Mouse (Mus musculus) liver, embryonic 12.5 days (tissue): ENCODE measurements at regions not wholly inside any gene's neighbourhood (a gene's known extent, or its start where the extent isn't known, plus 50 kb on each side); places are given as distances from the start of the nearest gene placed in this dataset.
"Not testable (repeated sequence)": the region's sequence is repeated elsewhere in the genome, so short reads cannot be mapped to it uniquely, and the experiment has no call there.

Experiments
- ATAC-seq: fragments of 200-750 bp; cut with Nextera tagmentation; 2 replicates; pipeline ENCODE4 v1.8.0; 2017; ENCODE audit warnings: moderate number of reproducible peaks, mild to moderate bottlenecking, moderate library complexity
- H3K27ac ChIP-seq: fragments of 300-500 bp; sonication (generic); 2 replicates; pipeline ENCODE4 v1.5.1; 2016; ENCODE audit warnings: mild to moderate bottlenecking
- H3K27me3 ChIP-seq: fragments of 300-500 bp; sonication (generic); replicated peaks from 2 replicates; pipeline ENCODE4 v1.6.1; 2016; ENCODE audit warnings: mild to moderate bottlenecking, moderate library complexity
- H3K36me3 ChIP-seq: fragments of 300-500 bp; sonication (generic); 2 replicates; pipeline ENCODE4 v1.6.1; 2016; ENCODE audit warnings: mild to moderate bottlenecking, moderate library complexity
- H3K4me1 ChIP-seq: fragments of 300-500 bp; sonication (generic); 2 replicates; pipeline ENCODE4 v1.6.1; 2016
- H3K4me2 ChIP-seq: fragments of 300-500 bp; sonication (generic); 2 replicates; pipeline ENCODE4 v1.6.1; 2016; ENCODE audit warnings: mild to moderate bottlenecking, moderate library complexity
- H3K4me3 ChIP-seq: fragments of 300-500 bp; sonication (generic); 2 replicates; pipeline ENCODE4 v1.5.1; 2016; ENCODE audit warnings: mild to moderate bottlenecking, moderate library complexity
- H3K9ac ChIP-seq: fragments of 300-500 bp; sonication (generic); 2 replicates; pipeline ENCODE4 v1.6.1; 2016; ENCODE audit warnings: mild to moderate bottlenecking, moderate library complexity
- H3K9me3 ChIP-seq: fragments of 300-500 bp; sonication (generic); replicated peaks from 2 replicates; pipeline ENCODE4 v1.6.1; 2016; ENCODE audit warnings: mild to moderate bottlenecking, moderate library complexity
- WGBS: fragments of 180-500 bp; shearing (Covaris S2); methylation state at CpG from one replicate; pipeline ENCODE4 v1.1.7; 2016; ENCODE audit not compliant: insufficient replicate concordance; 5-methylcytosine and 5-hydroxymethylcytosine counted together

GRCm38 (mm10) chr7:77200903-77201302, 971.2 kb downstream of the Agbl1 start:
- not testable (repeated sequence) for H3K4me2 ChIP-seq, H3K9me3 ChIP-seq, H3K36me3 ChIP-seq, H3K4me3 ChIP-seq, H3K4me1 ChIP-seq, H3K27me3 ChIP-seq, H3K9ac ChIP-seq, ATAC-seq, H3K27ac ChIP-seq
- 57% methylated on average over 2 of the region's 2 CpGs for WGBS

GRCm38 (mm10) chr7:77205604-77206003, 975.9 kb downstream of the Agbl1 start:
- Histone ChIP-seq H3K27ac (no peak overlapping the region), H3K4me3 (no peak overlapping the region), H3K4me2 (no peak overlapping the region), H3K4me1 (no peaks in the 10 kb centered on the region), H3K9ac (no peak overlapping the region), H3K36me3 (no peaks in the 10 kb centered on the region), H3K9me3 (no peaks in the 10 kb centered on the region), H3K27me3 (no peaks in the 10 kb centered on the region)
- WGBS, result 70% methylated on average over 3 of the region's 3 CpGs
- no peak for ATAC-seq

GRCm38 (mm10) chr7:77249391-77249790, 1019.7 kb downstream of the Agbl1 start:
- Histone ChIP-seq H3K36me3 (no peaks in the 10 kb centered on the region), H3K9ac (no peak overlapping the region), H3K4me3 (no peak overlapping the region), H3K4me2 (no peak overlapping the region), H3K27ac (no peak overlapping the region), H3K4me1 (no peaks in the 10 kb centered on the region), H3K27me3 (no peaks in the 10 kb centered on the region), H3K9me3 (no peaks in the 10 kb centered on the region)
- 44% methylated on average over 1 of the region's 1 CpGs for WGBS
- no peak for ATAC-seq

GRCm38 (mm10) chr7:77287657-77288056, 1058.0 kb downstream of the Agbl1 start:
- WGBS, result 54% methylated on average over 4 of the region's 4 CpGs
- Histone ChIP-seq H3K9ac (no peak overlapping the region), H3K4me1 (no peaks in the 10 kb centered on the region), H3K27me3 (no peaks in the 10 kb centered on the region), H3K36me3 (no peaks in the 10 kb centered on the region), H3K9me3 (no peaks in the 10 kb centered on the region), H3K4me3 (no peak overlapping the region), H3K4me2 (no peak overlapping the region), H3K27ac (no peak overlapping the region)
- ATAC-seq, result peak; percentile 44; the same call in 1 of the 2 replicates

- no peak overlapping the region for H3K4me2 ChIP-seq
- no peak overlapping the region for H3K9ac ChIP-seq
- 28% methylated on average over 5 of the region's 5 CpGs for WGBS
- H3K36me3 ChIP-seq, result no peaks in the 10 kb centered on the region
- no peaks in the 10 kb centered on the region for H3K27me3 ChIP-seq
- H3K9me3 ChIP-seq, result no peaks in the 10 kb centered on the region
- no peak overlapping the region for H3K27ac ChIP-seq
- ATAC-seq, result no peak
- no peak overlapping the region for H3K4me3 ChIP-seq
- H3K4me1 ChIP-seq, result no peaks in the 10 kb centered on the region
Measured at GRCm38 (mm10) chr7:77294984-77295642, 1065.4 kb downstream of the Agbl1 start.

GRCm38 (mm10) chr7:77303227-77303626, 1073.5 kb downstream of the Agbl1 start:
- H3K27ac ChIP-seq, result no peak overlapping the region
- H3K36me3 ChIP-seq, result no peaks in the 10 kb centered on the region

GRCm38 (mm10) chr7:77303935-77304334, 1074.2 kb downstream of the Agbl1 start:
- Histone ChIP-seq H3K4me2 (no peak overlapping the region), H3K4me3 (no peak overlapping the region), H3K27me3 (no peaks in the 10 kb centered on the region), H3K9ac (no peak overlapping the region), H3K4me1 (no peaks in the 10 kb centered on the region), H3K9me3 (no peaks in the 10 kb centered on the region), H3K27ac (no peak overlapping the region), H3K36me3 (no peaks in the 10 kb centered on the region)
- WGBS, result 28% methylated on average over 5 of the region's 11 CpGs
- ATAC-seq, result no peak

More at GRCm38 (mm10) chr7:77303227-77303626, 1073.5 kb downstream of the Agbl1 start:
- H3K4me3 ChIP-seq, result no peak overlapping the region
- ATAC-seq, result no peak
- H3K4me2 ChIP-seq, result no peak overlapping the region
- H3K9ac ChIP-seq, result no peak overlapping the region
- no peaks in the 10 kb centered on the region for H3K9me3 ChIP-seq
- H3K4me1 ChIP-seq, result no peaks in the 10 kb centered on the region
- 53% methylated on average over 3 of the region's 3 CpGs for WGBS
- H3K27me3 ChIP-seq, result no peaks in the 10 kb centered on the region

- Histone ChIP-seq H3K9ac (no peak overlapping the region), H3K4me3 (no peak overlapping the region), H3K36me3 (no peaks in the 10 kb centered on the region), H3K27me3 (no peaks in the 10 kb centered on the region), H3K4me2 (no peak overlapping the region), H3K4me1 (no peaks in the 10 kb centered on the region), H3K27ac (no peak overlapping the region), H3K9me3 (no peaks in the 10 kb centered on the region)
- no peak for ATAC-seq
- 57% methylated on average over 3 of the region's 3 CpGs for WGBS
Measured at GRCm38 (mm10) chr7:77305471-77305870, 1075.8 kb downstream of the Agbl1 start.

- H3K27me3 ChIP-seq, result no peaks in the 10 kb centered on the region
- H3K4me1 ChIP-seq, result no peaks in the 10 kb centered on the region
- no peak for ATAC-seq
- H3K9me3 ChIP-seq, result no peaks in the 10 kb centered on the region
- H3K4me2 ChIP-seq, result no peak overlapping the region
- no peaks in the 10 kb centered on the region for H3K36me3 ChIP-seq
- no peak overlapping the region for H3K9ac ChIP-seq
- no peak overlapping the region for H3K27ac ChIP-seq
- H3K4me3 ChIP-seq, result no peak overlapping the region
- 57% methylated on average over 2 of the region's 2 CpGs for WGBS
Measured at GRCm38 (mm10) chr7:77311661-77312060, 1082.0 kb downstream of the Agbl1 start.

- 50% methylated on average over 2 of the region's 2 CpGs for WGBS
- H3K4me2 ChIP-seq, result no peak overlapping the region
- no peaks in the 10 kb centered on the region for H3K27me3 ChIP-seq
- H3K36me3 ChIP-seq, result no peaks in the 10 kb centered on the region
- ATAC-seq, result no peak
- H3K27ac ChIP-seq, result no peak overlapping the region
- no peaks in the 10 kb centered on the region for H3K4me1 ChIP-seq
- no peak overlapping the region for H3K9ac ChIP-seq
- H3K9me3 ChIP-seq, result no peaks in the 10 kb centered on the region
- H3K4me3 ChIP-seq, result no peak overlapping the region
Measured at GRCm38 (mm10) chr7:77325140-77325539, 1095.5 kb downstream of the Agbl1 start.

GRCm38 (mm10) chr7:77326836-77327235, 1097.1 kb downstream of the Agbl1 start:
- peak; percentile 90 for ATAC-seq
- Histone ChIP-seq H3K9me3 (no peaks in the 10 kb centered on the region), H3K4me1 (no peaks in the 10 kb centered on the region), H3K4me3 (no peak overlapping the region), H3K27me3 (no peaks in the 10 kb centered on the region), H3K36me3 (no peaks in the 10 kb centered on the region), H3K27ac (peak overlapping the region; percentile 36; the same call in 1 of the 2 replicates), H3K4me2 (no peak overlapping the region), H3K9ac (no peak overlapping the region)
- WGBS, result 57% methylated on average over 3 of the region's 3 CpGs

GRCm38 (mm10) chr7:77327516-77327915, 1097.8 kb downstream of the Agbl1 start:
- Histone ChIP-seq H3K4me2 (no peak overlapping the region), H3K4me3 (no peak overlapping the region), H3K4me1 (no peaks in the 10 kb centered on the region), H3K27me3 (no peaks in the 10 kb centered on the region), H3K36me3 (no peaks in the 10 kb centered on the region), H3K27ac (no peak overlapping the region), H3K9me3 (no peaks in the 10 kb centered on the region), H3K9ac (no peak overlapping the region)
- 37% methylated on average over 2 of the region's 2 CpGs for WGBS
- peak; percentile 68 for ATAC-seq

- 74% methylated on average over 4 of the region's 4 CpGs for WGBS
Measured at GRCm38 (mm10) chr7:77338630-77339029, 1108.9 kb downstream of the Agbl1 start.

More at GRCm38 (mm10) chr7:77338630-77339029, 1108.9 kb downstream of the Agbl1 start:
- no peak overlapping the region for H3K27ac ChIP-seq
- H3K36me3 ChIP-seq, result no peaks in the 10 kb centered on the region
- no peaks in the 10 kb centered on the region for H3K9me3 ChIP-seq
- H3K9ac ChIP-seq, result no peak overlapping the region
- H3K4me2 ChIP-seq, result no peak overlapping the region
- no peak for ATAC-seq
- no peaks in the 10 kb centered on the region for H3K4me1 ChIP-seq
- H3K4me3 ChIP-seq, result no peak overlapping the region
- H3K27me3 ChIP-seq, result no peaks in the 10 kb centered on the region
